Mouse (Mus musculus) heart, embryonic 11.5 days (tissue): Measurements from ENCODE around the gene Sema5a. TPM values are rescaled to one million over a fixed set of nuclear protein-coding genes. Genes with fewer than 3 reads are reported as not detected.

Experiments used
- ATAC-seq: fragments of 200-750 bp; cut with Nextera tagmentation; replicated peaks from 2 replicates; pipeline ENCODE4 v1.8.0; 2017; ENCODE audit warnings: moderate library complexity; ENCODE audit not compliant: insufficient number of reproducible peaks, low FRiP score, low TSS enrichment
- H3K27ac ChIP-seq: fragments of 300-500 bp; sonication (generic); 2 replicates; pipeline ENCODE4 v1.5.1; 2014; ENCODE audit warnings: mild to moderate bottlenecking, low read depth, low read length
- H3K27me3 ChIP-seq: fragments of 300-500 bp; sonication (generic); 2 replicates; pipeline ENCODE4 v1.6.1; 2014; ENCODE audit warnings: mild to moderate bottlenecking, low read length, mixed read lengths; ENCODE audit not compliant: control insufficient read depth, insufficient read depth
- H3K36me3 ChIP-seq: fragments of 300-500 bp; sonication (generic); 2 replicates; pipeline ENCODE4 v1.6.1; 2014; ENCODE audit warnings: mild to moderate bottlenecking, low read length, moderate library complexity, mixed read lengths; ENCODE audit not compliant: control insufficient read depth, insufficient read depth
- H3K4me1 ChIP-seq: fragments of 300-500 bp; sonication (generic); 2 replicates; pipeline ENCODE4 v1.6.1; 2014; ENCODE audit warnings: low read length; ENCODE audit not compliant: control insufficient read depth, insufficient read depth
- H3K4me2 ChIP-seq: fragments of 300-500 bp; sonication (generic); 2 replicates; pipeline ENCODE4 v1.6.1; 2014; ENCODE audit warnings: mild to moderate bottlenecking, moderate library complexity
- H3K4me3 ChIP-seq: fragments of 300-500 bp; sonication (generic); 2 replicates; pipeline ENCODE4 v1.5.1; 2014; ENCODE audit warnings: low read depth, low read length
- H3K9ac ChIP-seq: fragments of 300-500 bp; sonication (generic); 2 replicates; pipeline ENCODE4 v1.6.1; 2014; ENCODE audit warnings: mild to moderate bottlenecking, low read depth, low read length, moderate library complexity
- H3K9me3 ChIP-seq: fragments of 300-500 bp; sonication (generic); replicated peaks from 2 replicates; pipeline ENCODE4 v1.6.1; 2016; ENCODE audit warnings: low read length; ENCODE audit not compliant: control insufficient read depth
- WGBS: fragments of 180-500 bp; shearing (Covaris S2); extraction: QIAGEN DNeasy Blood & Tissue Kit; methylation state at CpG from one replicate; pipeline ENCODE4 v1.1.7; 2014; ENCODE audit not compliant: insufficient replicate concordance; 5-methylcytosine and 5-hydroxymethylcytosine counted together
- polyA plus RNA-seq: library from polyadenylated mRNA; unstranded; fragments of >200 nt; fragmentation: Nextera tagmentation; extraction: Ambion mirVana; gene quantifications from 2 replicates; pipeline ENCODE4 v1.2.1, GENCODE M21; 2014

The Sema5a gene
- polyA plus RNA-seq, 1 experiment from 2014 or later, result 3.8 TPM

DNA sequence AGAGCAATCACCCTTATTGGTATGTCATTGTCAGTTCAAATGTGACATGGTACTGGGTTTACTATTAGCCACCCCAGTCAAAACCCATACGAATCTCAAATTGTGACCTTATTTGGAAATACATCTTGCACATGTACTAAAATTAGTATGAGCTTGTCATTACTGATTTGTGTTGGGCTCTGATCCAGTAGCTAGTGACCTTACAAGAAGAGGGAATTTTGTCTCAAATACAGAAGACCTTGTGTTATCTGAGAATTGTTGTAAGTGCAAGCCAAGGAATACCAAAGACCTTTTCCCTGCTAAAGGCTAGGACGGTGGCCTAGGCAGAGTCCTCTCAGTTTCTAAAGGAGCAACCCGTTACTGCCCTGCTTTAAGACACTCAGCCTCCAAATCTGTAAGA, 287.9 kb downstream of the Sema5a start:
- Histone ChIP-seq H3K4me1 (no peaks in the 10 kb centered on the region), H3K27ac (no peak overlapping the region), H3K36me3 (no peaks in the 10 kb centered on the region), H3K9ac (no peak overlapping the region), H3K4me2 (no peak overlapping the region), H3K4me3 (no peak overlapping the region), H3K27me3 (no peaks in the 10 kb centered on the region), H3K9me3 (no peaks in the 10 kb centered on the region)
- 66% methylated on average over 3 of the region's 3 CpGs for WGBS
- ATAC-seq, result no peak

GRCm38 (mm10) chr15:32533541-32534080, 289.0 kb downstream of the Sema5a start:
- Histone ChIP-seq H3K4me1 (no peaks in the 10 kb centered on the region), H3K9ac (no peak overlapping the region), H3K36me3 (no peaks in the 10 kb centered on the region), H3K27me3 (no peaks in the 10 kb centered on the region), H3K4me3 (no peak overlapping the region), H3K4me2 (no peak overlapping the region), H3K27ac (no peak overlapping the region), H3K9me3 (no peaks in the 10 kb centered on the region)
- WGBS, result 52% methylated on average over 1 of the region's 1 CpGs
- no peak for ATAC-seq

DNA sequence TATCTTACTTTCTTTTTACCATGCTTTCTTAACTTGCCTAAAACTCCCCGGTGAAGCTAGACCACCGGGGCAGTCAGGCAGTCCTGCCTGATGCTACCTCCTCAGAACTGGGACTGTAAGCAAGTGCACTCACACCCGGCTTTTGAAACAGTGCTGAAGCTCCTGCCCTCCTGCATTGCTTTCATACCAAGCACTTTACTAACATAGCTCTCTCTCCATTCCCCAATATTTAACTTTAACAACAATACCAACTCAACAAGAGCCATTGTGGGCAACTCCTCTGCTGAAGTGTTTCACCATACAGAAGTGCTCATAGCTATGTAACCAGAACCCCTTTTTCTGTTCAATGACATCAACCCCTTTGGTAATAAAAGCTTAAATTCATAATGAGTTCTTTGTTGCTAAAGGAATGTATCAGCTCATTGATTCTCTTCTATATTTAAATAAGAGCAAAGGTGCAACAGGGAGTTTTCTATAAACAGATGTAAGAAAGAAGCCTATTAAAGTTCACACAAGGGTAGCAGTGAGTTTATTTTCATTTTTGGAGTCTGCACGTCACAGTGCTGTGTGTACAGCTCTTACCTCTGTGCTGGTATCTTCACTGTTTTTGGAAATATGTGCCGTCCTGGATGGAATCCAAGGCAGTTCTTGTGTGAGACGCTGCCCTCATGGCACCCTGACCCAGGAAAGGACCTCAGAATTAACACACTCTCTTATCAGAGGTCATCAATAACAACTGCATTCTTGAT, 292.3 kb downstream of the Sema5a start:
- no peak overlapping the region for H3K4me2 ChIP-seq
- no peak overlapping the region for H3K27ac ChIP-seq
- no peak overlapping the region for H3K4me3 ChIP-seq
- H3K4me1 ChIP-seq, result no peaks in the 10 kb centered on the region
- no peaks in the 10 kb centered on the region for H3K9me3 ChIP-seq
- no peak overlapping the region for H3K9ac ChIP-seq
- ATAC-seq, result no peak
- no peaks in the 10 kb centered on the region for H3K36me3 ChIP-seq
- 68% methylated on average over 6 of the region's 6 CpGs for WGBS
- no peaks in the 10 kb centered on the region for H3K27me3 ChIP-seq

DNA sequence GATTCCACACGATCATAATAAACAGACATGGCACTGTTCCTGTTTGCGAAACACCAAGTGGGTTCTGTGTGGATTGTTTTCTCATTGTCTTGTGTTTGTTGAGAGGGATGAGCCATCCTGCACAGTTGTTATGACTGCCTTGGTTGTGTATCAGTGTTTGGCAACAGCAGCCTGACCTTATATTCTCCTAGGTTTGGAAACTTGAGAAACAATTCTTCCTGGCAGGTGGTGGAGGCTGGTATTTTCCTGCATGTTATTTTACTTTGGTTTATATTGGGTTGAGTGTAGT, 292.8 kb downstream of the Sema5a start:
- WGBS, result 62% methylated on average over 2 of the region's 2 CpGs
- Histone ChIP-seq H3K27ac (no peak overlapping the region), H3K4me2 (no peak overlapping the region), H3K27me3 (no peaks in the 10 kb centered on the region), H3K9ac (no peak overlapping the region), H3K9me3 (no peaks in the 10 kb centered on the region), H3K4me1 (no peaks in the 10 kb centered on the region), H3K4me3 (no peak overlapping the region), H3K36me3 (no peaks in the 10 kb centered on the region)
- no peak for ATAC-seq

GRCm38 (mm10) chr15:32538092-32538491, 293.5 kb downstream of the Sema5a start:
- H3K27me3 ChIP-seq, result no peaks in the 10 kb centered on the region
- H3K4me3 ChIP-seq, result no peak overlapping the region
- no peak for ATAC-seq
- H3K4me2 ChIP-seq, result no peak overlapping the region
- no peak overlapping the region for H3K9ac ChIP-seq
- H3K9me3 ChIP-seq, result no peaks in the 10 kb centered on the region
- no peaks in the 10 kb centered on the region for H3K4me1 ChIP-seq
- no peak overlapping the region for H3K27ac ChIP-seq
- 77% methylated on average over 3 of the region's 3 CpGs for WGBS
- H3K36me3 ChIP-seq, result no peaks in the 10 kb centered on the region

- 71% methylated on average over 1 of the region's 1 CpGs for WGBS
- Histone ChIP-seq H3K4me2 (no peak overlapping the region), H3K27me3 (no peaks in the 10 kb centered on the region), H3K36me3 (no peaks in the 10 kb centered on the region), H3K4me1 (no peaks in the 10 kb centered on the region), H3K4me3 (no peak overlapping the region), H3K9me3 (no peaks in the 10 kb centered on the region), H3K9ac (no peak overlapping the region), H3K27ac (no peak overlapping the region)
- no peak for ATAC-seq
Observed at GRCm38 (mm10) chr15:32542746-32543145, 298.1 kb downstream of the Sema5a start.

- H3K36me3 ChIP-seq, result no peaks in the 10 kb centered on the region
- 87% methylated on average over 3 of the region's 3 CpGs for WGBS
- no peaks in the 10 kb centered on the region for H3K27me3 ChIP-seq
- H3K27ac ChIP-seq, result no peak overlapping the region
- H3K9ac ChIP-seq, result no peak overlapping the region
- no peaks in the 10 kb centered on the region for H3K4me1 ChIP-seq
- no peaks in the 10 kb centered on the region for H3K9me3 ChIP-seq
- ATAC-seq, result no peak
- no peak overlapping the region for H3K4me3 ChIP-seq
- no peak overlapping the region for H3K4me2 ChIP-seq
Observed at GRCm38 (mm10) chr15:32543181-32543580, 298.6 kb downstream of the Sema5a start.

- no peaks in the 10 kb centered on the region for H3K27me3 ChIP-seq
- H3K4me3 ChIP-seq, result no peak overlapping the region
- no peak overlapping the region for H3K9ac ChIP-seq
- no peaks in the 10 kb centered on the region for H3K9me3 ChIP-seq
- no peaks in the 10 kb centered on the region for H3K36me3 ChIP-seq
- 65% methylated on average over 3 of the region's 3 CpGs for WGBS
- no peak for ATAC-seq
- H3K4me1 ChIP-seq, result no peaks in the 10 kb centered on the region
- no peak overlapping the region for H3K27ac ChIP-seq
- H3K4me2 ChIP-seq, result no peak overlapping the region
Observed at GRCm38 (mm10) chr15:32545455-32545854, 300.8 kb downstream of the Sema5a start.

- WGBS, result 79% methylated on average over 7 of the region's 7 CpGs
- H3K27me3 ChIP-seq, result no peaks in the 10 kb centered on the region
- no peak overlapping the region for H3K27ac ChIP-seq
- no peak overlapping the region for H3K9ac ChIP-seq
- no peaks in the 10 kb centered on the region for H3K9me3 ChIP-seq
- no peaks in the 10 kb centered on the region for H3K4me1 ChIP-seq
- H3K4me3 ChIP-seq, result no peak overlapping the region
- no peak for ATAC-seq
- no peaks in the 10 kb centered on the region for H3K36me3 ChIP-seq
- no peak overlapping the region for H3K4me2 ChIP-seq
Observed at GRCm38 (mm10) chr15:32546746-32547145, 302.1 kb downstream of the Sema5a start.
